Mouse (Mus musculus): ENCODE results near the gene Ppp1r1b. TPM values are rescaled to one million over a fixed set of nuclear protein-coding genes. Genes with fewer than 3 reads are reported as not detected.

Ppp1r1b gene
- polyA plus RNA-seq, 2 experiments = 0.04 to 0.17 TPM

DNA sequence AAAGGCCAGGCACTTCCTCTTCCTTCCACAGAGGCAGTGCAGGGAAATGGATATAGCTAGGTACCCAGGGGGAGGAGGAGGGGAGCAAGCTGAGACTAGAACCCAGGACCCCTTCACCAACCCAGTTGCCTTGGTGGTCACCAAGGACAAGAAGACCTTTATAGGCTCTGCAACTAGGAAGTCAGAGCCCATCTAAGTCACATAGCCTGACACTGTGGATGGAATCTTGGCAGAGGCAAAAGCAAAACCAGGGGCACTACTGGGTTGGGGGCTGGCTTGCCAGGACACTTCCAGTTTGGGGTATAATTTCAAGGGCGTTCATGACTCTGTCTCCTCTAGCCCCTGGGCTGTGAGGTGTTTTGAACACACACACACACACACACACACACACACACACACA, 16.8 kb upstream of the Ppp1r1b start:
- Histone ChIP-seq H3K4me1 (replicated peaks; ENCODE audit: control insufficient read depth in 2 of 2, insufficient read depth in 2 of 2, low read length in 1 of 2) (no peaks in the 10 kb centered on the region), H3K4me3 (ENCODE audit: insufficient read depth in 1 of 2, low read depth in 2 of 2, low read length in 2 of 2) (no peak overlapping the region), H3K27me3 (ENCODE audit: control insufficient read depth, insufficient read depth, low read length) (peaks cover 92% of the 10 kb centered on the region), H3K27ac (no peak overlapping the region), H3K36me3 (replicated peaks; ENCODE audit: control insufficient read depth, insufficient read depth, low read depth) (no peaks in the 10 kb centered on the region), H3K9me3 (ENCODE audit: control insufficient read depth, low read length) (no peaks in the 10 kb centered on the region), H3K9ac (replicated peaks) (no peak overlapping the region), H3K4me2 (ENCODE audit: low read depth) (no peak overlapping the region)
- WGBS (ENCODE audit: insufficient replicate concordance) = 14% methylated on average over 1 of the region's 1 CpGs
- DNase-seq (ENCODE audit: low read depth in 3 of 3, low spot score in 3 of 3) (no peak), ATAC-seq (ENCODE audit: insufficient read depth) (no peak)
- TF ChIP-seq EP300 (IDR thresholded peaks at IDR 0.05; ENCODE audit: low read depth) (no peak), CTCF (IDR thresholded peaks at IDR 0.05; ENCODE audit: low read depth) (no peak)

DNA sequence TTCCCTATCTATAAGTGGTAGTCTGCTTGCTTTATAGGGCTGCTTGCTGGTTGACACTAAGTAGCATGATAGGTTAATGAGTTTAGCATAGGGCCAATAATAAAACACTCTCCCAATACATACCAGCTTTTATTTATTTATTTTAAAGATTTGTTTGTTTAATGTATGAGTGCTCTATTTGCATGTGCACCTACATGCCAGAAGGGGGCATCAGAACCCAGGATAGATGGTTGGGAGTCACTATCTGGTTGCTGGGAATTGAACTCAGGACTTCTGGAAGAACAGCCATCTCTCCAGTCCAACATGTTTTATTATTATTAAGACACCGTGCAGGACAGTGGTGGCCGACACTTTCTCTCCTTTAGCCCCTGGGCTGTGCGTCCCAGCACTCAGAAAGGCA, 16.0 kb upstream of the Ppp1r1b start:
- H3K4me3 ChIP-seq (ENCODE audit: insufficient read depth in 1 of 2, low read depth in 2 of 2, low read length in 2 of 2) = no peak overlapping the region
- ATAC-seq (ENCODE audit: insufficient read depth) = no peak
- peaks cover 92% of the 10 kb centered on the region for H3K27me3 ChIP-seq (ENCODE audit: control insufficient read depth, insufficient read depth, low read length)
- no peak overlapping the region for H3K9ac ChIP-seq (replicated peaks)
- no peaks in the 10 kb centered on the region for H3K9me3 ChIP-seq (ENCODE audit: control insufficient read depth, low read length)
- H3K36me3 ChIP-seq (replicated peaks; ENCODE audit: control insufficient read depth, insufficient read depth, low read depth) = no peaks in the 10 kb centered on the region
- WGBS (ENCODE audit: insufficient replicate concordance) = 61% methylated on average over 3 of the region's 3 CpGs
- no peak for DNase-seq (ENCODE audit: low read depth in 3 of 3, low spot score in 3 of 3)
- TF ChIP-seq CTCF (IDR thresholded peaks at IDR 0.05; ENCODE audit: low read depth) = no peak
- no peak for TF ChIP-seq EP300 (IDR thresholded peaks at IDR 0.05; ENCODE audit: low read depth)
- H3K4me1 ChIP-seq (replicated peaks; ENCODE audit: control insufficient read depth in 2 of 2, insufficient read depth in 2 of 2, low read length in 1 of 2) = no peaks in the 10 kb centered on the region
- H3K4me2 ChIP-seq (ENCODE audit: low read depth) = no peak overlapping the region
- H3K27ac ChIP-seq = no peak overlapping the region

DNA sequence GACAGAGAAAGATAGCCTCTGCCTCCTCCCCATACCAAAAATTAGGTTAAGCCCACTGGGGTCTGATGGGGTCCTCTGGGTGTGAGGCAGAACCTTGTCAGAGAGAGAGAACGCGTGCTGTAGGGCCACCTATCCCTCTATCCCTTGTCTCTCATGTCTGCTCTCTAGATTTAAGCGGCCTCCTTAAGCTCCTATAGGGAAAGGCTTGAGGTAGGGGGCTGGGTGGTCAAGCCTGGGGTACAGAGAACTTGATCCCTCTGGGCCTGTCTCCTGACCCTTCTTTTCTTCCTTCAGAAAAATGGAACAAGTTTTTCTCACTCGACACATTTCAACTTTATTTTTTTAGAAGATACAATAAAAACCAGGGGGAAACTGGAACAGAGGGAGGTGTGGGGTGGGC, 15.4 kb upstream of the Ppp1r1b start:
- H3K27ac ChIP-seq = no peak overlapping the region
- DNase-seq (ENCODE audit: low read depth in 3 of 3, low spot score in 3 of 3) = no peak
- TF ChIP-seq EP300 (IDR thresholded peaks at IDR 0.05; ENCODE audit: low read depth) (no peak), CTCF (IDR thresholded peaks at IDR 0.05; ENCODE audit: low read depth) (no peak)
- WGBS (ENCODE audit: insufficient replicate concordance) = 73% methylated on average over 4 of the region's 4 CpGs
- no peak overlapping the region for H3K4me3 ChIP-seq (ENCODE audit: insufficient read depth in 1 of 2, low read depth in 2 of 2, low read length in 2 of 2)
- no peak overlapping the region for H3K9ac ChIP-seq (replicated peaks)
- no peaks in the 10 kb centered on the region for H3K9me3 ChIP-seq (ENCODE audit: control insufficient read depth, low read length)
- no peak overlapping the region for H3K4me2 ChIP-seq (ENCODE audit: low read depth)
- no peaks in the 10 kb centered on the region for H3K36me3 ChIP-seq (replicated peaks; ENCODE audit: control insufficient read depth, insufficient read depth, low read depth)
- H3K4me1 ChIP-seq (replicated peaks; ENCODE audit: control insufficient read depth in 2 of 2, insufficient read depth in 2 of 2, low read length in 1 of 2) = no peaks in the 10 kb centered on the region
- peaks cover 92% of the 10 kb centered on the region for H3K27me3 ChIP-seq (ENCODE audit: control insufficient read depth, insufficient read depth, low read length)
- ATAC-seq (ENCODE audit: insufficient read depth) = no peak

- Histone ChIP-seq H3K27ac (no peak overlapping the region), H3K9ac (replicated peaks) (no peak overlapping the region), H3K27me3 (ENCODE audit: control insufficient read depth, insufficient read depth, low read length) (peaks cover 92% of the 10 kb centered on the region), H3K9me3 (ENCODE audit: control insufficient read depth, low read length) (no peaks in the 10 kb centered on the region), H3K36me3 (replicated peaks; ENCODE audit: control insufficient read depth, insufficient read depth, low read depth) (no peaks in the 10 kb centered on the region), H3K4me1 (replicated peaks; ENCODE audit: control insufficient read depth in 2 of 2, insufficient read depth in 2 of 2, low read length in 1 of 2) (no peaks in the 10 kb centered on the region), H3K4me3 (ENCODE audit: insufficient read depth in 1 of 2, low read depth in 2 of 2, low read length in 2 of 2) (no peak overlapping the region), H3K4me2 (ENCODE audit: low read depth) (no peak overlapping the region)
- DNase-seq (ENCODE audit: low read depth in 3 of 3, low spot score in 3 of 3) (no peak), ATAC-seq (ENCODE audit: insufficient read depth) (no peak)
- WGBS (ENCODE audit: insufficient replicate concordance) = 56% methylated on average over 10 of the region's 10 CpGs
- TF ChIP-seq CTCF (IDR thresholded peaks at IDR 0.05; ENCODE audit: low read depth) (no peak), EP300 (IDR thresholded peaks at IDR 0.05; ENCODE audit: low read depth) (no peak)
These were observed 14.9 kb upstream of the Ppp1r1b start for GRCm38 (mm10) chr11:98333263-98333696.

- no peak for TF ChIP-seq EP300 (IDR thresholded peaks at IDR 0.05; ENCODE audit: low read depth)
- TF ChIP-seq CTCF (IDR thresholded peaks at IDR 0.05; ENCODE audit: low read depth) = no peak
- Histone ChIP-seq H3K9ac (replicated peaks) (no peak overlapping the region), H3K4me1 (replicated peaks; ENCODE audit: control insufficient read depth in 2 of 2, insufficient read depth in 2 of 2, low read length in 1 of 2) (no peaks in the 10 kb centered on the region), H3K27ac (no peak overlapping the region), H3K4me2 (ENCODE audit: low read depth) (no peak overlapping the region), H3K9me3 (ENCODE audit: control insufficient read depth, low read length) (no peaks in the 10 kb centered on the region), H3K4me3 (ENCODE audit: insufficient read depth in 1 of 2, low read depth in 2 of 2, low read length in 2 of 2) (no peak overlapping the region), H3K36me3 (replicated peaks; ENCODE audit: control insufficient read depth, insufficient read depth, low read depth) (no peaks in the 10 kb centered on the region), H3K27me3 (ENCODE audit: control insufficient read depth, insufficient read depth, low read length) (peaks cover 92% of the 10 kb centered on the region)
- WGBS (ENCODE audit: insufficient replicate concordance) = 5% methylated on average over 38 of the region's 41 CpGs
- no peak for ATAC-seq (ENCODE audit: insufficient read depth)
- DNase-seq (ENCODE audit: low read depth in 3 of 3, low spot score in 3 of 3) = no peak
These were observed 14.0 kb upstream of the Ppp1r1b start for GRCm38 (mm10) chr11:98333981-98334741.
